Mouse (Mus musculus): ENCODE results near the gene Enpp1. TPM values are rescaled to one million over a fixed set of nuclear protein-coding genes. Genes with fewer than 3 reads are reported as not detected.

The Enpp1 gene
- 0.48 and 0.52 TPM in 2 replicates for polyA plus RNA-seq (2012; rRNA removed)
- polyA plus RNA-seq (2014; fragmentation: Nextera tagmentation; extraction: Ambion mirVana): 1.7 and 2.3 TPM in 2 replicates

- peak; percentile 73 for ATAC-seq (ENCODE audit: insufficient read depth)
- peak within 1 kb of the TSS; percentile 54 for H3K9ac ChIP-seq (replicated peaks)
- peak within 1 kb of the TSS; percentile 95 for H3K4me2 ChIP-seq (ENCODE audit: low read depth)
- WGBS (ENCODE audit: insufficient replicate concordance): under 1% methylated on average over 79 of the region's 79 CpGs
- H3K27me3 ChIP-seq (ENCODE audit: control insufficient read depth, insufficient read depth, low read length): peaks cover 7% of the 10 kb centered on the region
- DNase-seq (ENCODE audit: low read depth in 3 of 3, low spot score in 3 of 3): no peak
- H3K36me3 ChIP-seq (replicated peaks; ENCODE audit: control insufficient read depth, insufficient read depth, low read depth): no peaks in the 10 kb centered on the region
- H3K9me3 ChIP-seq (ENCODE audit: control insufficient read depth, low read length): no peaks in the 10 kb centered on the region
- H3K4me1 ChIP-seq (replicated peaks; ENCODE audit: control insufficient read depth in 2 of 2, insufficient read depth in 2 of 2, low read length in 1 of 2): no peaks in the 10 kb centered on the region
- no peak within 1 kb of the TSS for H3K27ac ChIP-seq
- no peak for TF ChIP-seq EP300 (IDR thresholded peaks at IDR 0.05; ENCODE audit: low read depth)
- TF ChIP-seq CTCF (IDR thresholded peaks at IDR 0.05; ENCODE audit: low read depth): 0 out of 2 replicates have a peak, but pooled peaks have one; percentile 6
- peak within 1 kb of the TSS; percentile 68 to 69 for H3K4me3 ChIP-seq (ENCODE audit: insufficient read depth in 1 of 2, low read depth in 2 of 2, low read length in 2 of 2)
These were observed at the start of gene Enpp1 for GRCm38 (mm10) chr10:24711480-24712366. Gene Enpp1 (minus strand): TSS chr10:24712159.

GRCm38 (mm10) chr10:24758326-24758915 is 46.5 kb upstream of the Enpp1 start:
- peaks cover 8 to 26% of the 10 kb centered on the region in 2 experiments for H3K4me1 ChIP-seq (replicated peaks; ENCODE audit: control insufficient read depth in 2 of 2, insufficient read depth in 2 of 2, low read length in 1 of 2)
- no peak overlapping the region for H3K9ac ChIP-seq (replicated peaks)
- WGBS (ENCODE audit: insufficient replicate concordance): 21% methylated on average over 8 of the region's 8 CpGs
- no peak for TF ChIP-seq CTCF (IDR thresholded peaks at IDR 0.05; ENCODE audit: low read depth)
- peak; percentile 87 for TF ChIP-seq EP300 (IDR thresholded peaks at IDR 0.05; ENCODE audit: low read depth)
- H3K4me3 ChIP-seq (ENCODE audit: insufficient read depth in 1 of 2, low read depth in 2 of 2, low read length in 2 of 2): no peak overlapping the region
- peak; percentile 87 for ATAC-seq (ENCODE audit: insufficient read depth)
- DNase-seq (ENCODE audit: low read depth in 3 of 3, low spot score in 3 of 3): peak; percentile 26 to 50 (median 50)
- H3K9me3 ChIP-seq (ENCODE audit: control insufficient read depth, low read length): no peaks in the 10 kb centered on the region
- no peaks in the 10 kb centered on the region for H3K36me3 ChIP-seq (replicated peaks; ENCODE audit: control insufficient read depth, insufficient read depth, low read depth)
- peak overlapping the region; percentile 6; the same call in 1 of the 2 replicates for H3K4me2 ChIP-seq (ENCODE audit: low read depth)
- H3K27ac ChIP-seq: no peak overlapping the region
- H3K27me3 ChIP-seq (ENCODE audit: control insufficient read depth, insufficient read depth, low read length): no peaks in the 10 kb centered on the region

- peaks cover 8 to 26% of the 10 kb centered on the region in 2 experiments for H3K4me1 ChIP-seq (replicated peaks; ENCODE audit: control insufficient read depth in 2 of 2, insufficient read depth in 2 of 2, low read length in 1 of 2)
- TF ChIP-seq EP300 (IDR thresholded peaks at IDR 0.05; ENCODE audit: low read depth) (no peak), CTCF (IDR thresholded peaks at IDR 0.05; ENCODE audit: low read depth) (no peak)
- peak overlapping the region in 1 of 2 experiments; percentile 44; a peak in 2 of 4 replicates for H3K4me3 ChIP-seq (ENCODE audit: insufficient read depth in 1 of 2, low read depth in 2 of 2, low read length in 2 of 2)
- peak overlapping the region; percentile 59 for H3K4me2 ChIP-seq (ENCODE audit: low read depth)
- H3K36me3 ChIP-seq (replicated peaks; ENCODE audit: control insufficient read depth, insufficient read depth, low read depth): no peaks in the 10 kb centered on the region
- 60% methylated on average over 9 of the region's 9 CpGs for WGBS (ENCODE audit: insufficient replicate concordance)
- H3K27ac ChIP-seq: no peak overlapping the region
- H3K9ac ChIP-seq (replicated peaks): peak overlapping the region; percentile 54; the same call in 1 of the 2 replicates
- DNase-seq (ENCODE audit: low read depth in 3 of 3, low spot score in 3 of 3) (no peak), ATAC-seq (ENCODE audit: insufficient read depth) (no peak)
- no peaks in the 10 kb centered on the region for H3K9me3 ChIP-seq (ENCODE audit: control insufficient read depth, low read length)
- no peaks in the 10 kb centered on the region for H3K27me3 ChIP-seq (ENCODE audit: control insufficient read depth, insufficient read depth, low read length)
These were observed 43.0 kb upstream of the Enpp1 start for GRCm38 (mm10) chr10:24754874-24755540.

GRCm38 (mm10) chr10:24754251-24754835 is 42.4 kb upstream of the Enpp1 start:
- no peaks in the 10 kb centered on the region for H3K27me3 ChIP-seq (ENCODE audit: control insufficient read depth, insufficient read depth, low read length)
- H3K9ac ChIP-seq (replicated peaks): peak overlapping the region; percentile 54
- H3K27ac ChIP-seq: no peak overlapping the region
- peaks cover 8 to 24% of the 10 kb centered on the region in 2 experiments for H3K4me1 ChIP-seq (replicated peaks; ENCODE audit: control insufficient read depth in 2 of 2, insufficient read depth in 2 of 2, low read length in 1 of 2)
- H3K9me3 ChIP-seq (ENCODE audit: control insufficient read depth, low read length): no peaks in the 10 kb centered on the region
- peak overlapping the region; percentile 59 for H3K4me2 ChIP-seq (ENCODE audit: low read depth)
- no peaks in the 10 kb centered on the region for H3K36me3 ChIP-seq (replicated peaks; ENCODE audit: control insufficient read depth, insufficient read depth, low read depth)
- peak overlapping the region; percentile 44 to 63 for H3K4me3 ChIP-seq (ENCODE audit: insufficient read depth in 1 of 2, low read depth in 2 of 2, low read length in 2 of 2)
- DNase-seq (ENCODE audit: low read depth in 3 of 3, low spot score in 3 of 3) (no peak), ATAC-seq (ENCODE audit: insufficient read depth) (no peak)
- WGBS (ENCODE audit: insufficient replicate concordance): 23% methylated on average over 11 of the region's 11 CpGs
- TF ChIP-seq CTCF (IDR thresholded peaks at IDR 0.05; ENCODE audit: low read depth) (no peak), EP300 (IDR thresholded peaks at IDR 0.05; ENCODE audit: low read depth) (no peak)
